Mouse (Mus musculus) frontal cortex, adult (tissue): ENCODE data around the gene Ltc4s.

Experiments used
- ATAC-seq: cut with Nextera tagmentation; 2 replicates; pipeline ENCODE4 v1.9.2; 2017; ENCODE audit warnings: mild to moderate bottlenecking, moderate library complexity, mixed read lengths; ENCODE audit not compliant: low TSS enrichment

Ltc4s gene

DNA sequence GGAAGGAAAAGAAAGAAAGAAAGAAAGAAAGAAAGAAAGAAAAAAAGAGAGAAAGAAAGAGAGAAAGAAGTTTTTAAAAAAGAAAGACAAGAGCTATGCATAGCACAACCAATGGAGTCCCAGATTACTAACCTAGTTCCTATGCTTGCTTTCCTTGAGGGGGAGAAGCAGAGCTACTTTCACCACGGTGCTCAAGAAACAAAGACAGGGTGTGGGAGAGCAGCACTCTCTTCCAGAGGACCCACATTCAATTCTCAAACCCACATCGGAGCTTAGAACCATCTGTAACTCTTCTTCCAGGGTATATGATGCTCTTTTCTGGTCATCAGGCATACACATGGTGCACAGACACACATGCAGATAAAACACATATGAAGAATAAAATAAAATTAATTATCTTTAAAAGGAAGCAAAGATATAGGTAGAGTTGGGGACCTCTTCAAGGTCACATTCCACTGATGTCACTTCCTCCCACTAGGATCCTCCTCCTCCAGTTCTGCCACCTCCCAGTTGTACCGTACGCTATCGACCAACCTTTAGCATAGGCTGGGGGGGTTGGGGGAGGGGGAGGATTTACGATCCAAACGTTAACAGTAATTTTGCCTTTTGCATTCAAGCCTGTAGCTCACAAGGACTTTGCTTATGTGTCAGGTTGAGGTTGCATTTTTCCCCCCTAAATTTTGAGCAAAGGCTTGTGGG is 10.2 kb upstream of the Ltc4s start:
- ATAC-seq = peak; percentile 66

DNA sequence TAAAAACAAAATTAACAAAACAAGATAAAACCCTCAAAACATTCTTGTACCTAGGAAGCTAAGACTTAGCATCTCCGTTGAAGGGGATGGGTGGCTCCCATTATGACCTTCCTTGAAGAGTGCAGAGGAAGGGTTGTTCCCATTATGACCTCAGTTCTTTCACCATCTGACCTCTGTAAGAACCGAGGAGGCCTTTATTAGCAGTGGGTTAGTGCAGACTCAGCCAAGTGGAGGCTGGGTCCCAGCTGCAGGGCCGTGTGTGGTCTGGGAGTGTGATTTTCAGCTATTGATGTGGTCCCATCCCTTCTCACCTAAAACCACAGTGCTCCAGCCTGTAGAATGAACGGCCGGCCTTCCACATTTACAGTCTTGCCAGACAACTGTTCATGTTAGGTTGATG is 6.9 kb upstream of the Ltc4s start:
- ATAC-seq = no peak

DNA sequence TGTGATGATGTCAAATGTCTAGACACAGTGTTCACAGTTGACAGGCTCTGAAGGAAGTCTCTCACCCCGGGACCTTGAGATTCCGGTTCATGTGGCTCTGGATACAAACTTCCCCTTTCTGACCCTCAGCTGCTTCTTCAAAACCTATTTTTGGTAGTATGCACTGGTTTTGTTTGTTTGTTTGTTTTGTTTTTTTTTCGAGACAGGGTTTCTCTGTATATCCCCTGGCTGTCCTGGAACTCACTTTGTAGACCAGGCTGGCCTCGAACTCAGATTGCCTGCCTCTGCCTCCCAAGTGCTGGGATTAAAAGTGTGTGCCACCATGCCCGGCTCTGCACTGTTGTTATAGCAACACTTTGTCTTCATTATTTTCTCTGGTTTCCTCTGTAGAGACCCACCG is 5.5 kb upstream of the Ltc4s start:
- no peak for ATAC-seq

DNA sequence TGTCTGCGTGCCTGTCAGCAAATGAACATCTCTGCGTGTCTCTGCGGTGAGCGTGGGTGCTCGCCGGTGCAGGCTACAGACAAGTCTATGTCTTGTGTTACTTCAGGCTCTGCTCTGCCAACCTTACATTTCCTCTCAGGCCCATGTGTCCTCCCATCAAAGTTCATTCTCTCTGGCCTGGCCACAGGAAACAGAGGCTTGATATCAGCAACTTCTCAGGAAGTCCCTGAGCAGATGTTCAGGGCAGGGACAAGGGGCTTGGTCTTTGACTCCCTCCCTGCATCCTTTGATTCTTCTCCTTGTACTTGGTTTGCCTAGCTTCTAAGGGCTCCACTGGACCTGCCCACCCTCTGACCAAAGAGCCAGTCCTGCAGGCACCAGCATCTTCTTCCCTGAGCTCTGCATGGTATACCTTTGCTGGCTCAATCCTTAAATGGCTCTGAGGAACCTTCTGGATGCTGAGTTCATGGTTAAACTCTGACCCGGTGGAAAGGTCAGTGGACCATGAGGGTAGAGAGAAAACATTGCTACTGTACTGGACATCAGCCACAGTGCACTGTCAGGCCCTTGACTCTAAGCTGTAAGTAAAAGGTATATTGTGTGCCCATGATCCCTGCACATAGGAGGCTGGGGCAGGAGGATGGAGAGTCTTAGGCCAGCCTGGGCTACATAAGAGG is 2.0 kb upstream of the Ltc4s start:
- no peak for ATAC-seq

DNA sequence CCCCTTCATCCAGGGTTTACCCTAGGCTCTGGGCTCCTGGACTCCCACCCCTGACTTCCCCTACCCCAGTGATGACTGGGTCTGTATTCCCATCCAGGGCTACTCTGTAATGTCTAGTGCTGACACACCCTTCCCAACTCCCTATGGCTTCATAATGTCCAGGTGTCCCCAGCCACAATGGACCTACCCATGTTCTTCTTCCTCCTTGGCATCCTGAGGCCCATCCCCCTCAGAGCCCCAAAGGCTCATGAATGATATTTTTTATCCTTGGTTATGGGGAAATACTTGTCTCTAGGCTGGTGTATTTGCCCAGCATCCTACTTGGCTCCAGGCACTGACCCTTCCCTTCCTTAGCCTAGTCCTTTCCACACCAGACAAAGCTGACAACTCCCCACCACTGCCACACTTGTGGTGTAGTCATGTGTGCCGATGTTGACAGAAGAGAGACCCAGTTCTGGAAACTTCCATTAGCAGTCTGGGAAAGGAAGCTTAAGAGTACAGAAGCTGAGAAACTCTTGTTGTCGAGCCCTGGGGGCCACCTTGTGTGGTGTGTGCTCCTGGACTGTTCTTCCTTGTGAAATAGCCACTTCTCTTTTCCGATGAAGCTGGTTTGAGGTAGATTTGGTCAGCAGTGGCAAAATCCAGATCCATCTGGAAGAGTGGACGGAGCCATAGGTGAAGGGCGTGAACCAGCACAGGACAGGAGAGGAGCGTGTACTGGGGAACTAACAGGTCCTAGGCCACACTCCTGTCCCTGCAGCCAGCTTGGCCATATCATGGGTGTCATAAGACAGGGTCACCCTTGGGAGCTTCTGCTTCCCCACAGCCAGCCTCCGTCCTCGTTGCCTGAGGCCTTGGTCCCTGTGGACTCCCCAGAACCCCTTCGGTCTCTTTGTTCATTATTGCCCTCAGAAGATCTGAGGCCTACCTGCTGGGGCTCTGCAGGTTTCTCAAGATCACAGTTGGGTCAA is 690 bp upstream of the Ltc4s start:
- no peak for ATAC-seq

DNA sequence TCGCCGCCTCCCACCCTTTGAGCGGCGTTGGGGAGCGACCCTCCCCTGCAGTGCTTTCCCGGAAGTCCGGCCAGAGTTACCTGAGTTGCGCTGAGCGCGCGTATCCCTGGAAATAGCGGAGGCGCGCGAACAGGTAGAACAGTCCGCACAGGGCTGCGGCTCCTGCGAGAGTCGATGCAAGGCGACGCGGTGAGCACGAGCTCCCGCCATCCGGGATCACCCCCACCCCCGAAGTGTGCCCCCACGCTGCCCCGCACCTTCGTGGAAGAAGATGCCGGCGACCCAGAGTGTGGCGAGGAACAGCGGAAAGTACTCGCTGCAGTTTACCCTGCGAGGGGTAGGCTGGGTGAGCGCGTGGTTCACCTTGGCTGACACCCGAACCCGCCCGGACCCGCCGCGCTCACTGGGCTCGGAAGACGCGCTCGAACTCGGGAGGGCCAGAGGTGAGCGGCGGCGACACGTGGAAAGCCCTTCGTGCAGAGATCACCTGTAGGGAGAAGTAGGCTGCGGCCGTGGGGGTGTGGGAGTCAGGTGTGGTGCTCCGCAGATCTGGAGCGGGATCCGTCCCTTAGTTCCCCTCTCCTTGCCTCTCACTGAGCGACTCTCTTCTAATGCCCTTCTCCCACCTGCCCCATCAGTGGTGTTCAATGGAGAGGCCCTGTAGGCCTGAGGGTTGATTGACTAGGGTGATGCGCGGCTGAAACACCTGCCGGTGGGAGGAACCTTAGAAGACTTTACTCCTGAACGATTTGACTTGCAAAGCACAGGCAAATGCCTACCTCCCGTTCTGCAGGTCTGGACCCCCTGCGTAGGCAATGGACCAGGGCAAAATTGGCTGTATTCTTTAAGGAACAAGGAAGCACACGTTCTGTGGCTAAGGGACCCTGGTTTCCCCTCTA is 1.2 kb downstream of the Ltc4s start:
- no peak for ATAC-seq

DNA sequence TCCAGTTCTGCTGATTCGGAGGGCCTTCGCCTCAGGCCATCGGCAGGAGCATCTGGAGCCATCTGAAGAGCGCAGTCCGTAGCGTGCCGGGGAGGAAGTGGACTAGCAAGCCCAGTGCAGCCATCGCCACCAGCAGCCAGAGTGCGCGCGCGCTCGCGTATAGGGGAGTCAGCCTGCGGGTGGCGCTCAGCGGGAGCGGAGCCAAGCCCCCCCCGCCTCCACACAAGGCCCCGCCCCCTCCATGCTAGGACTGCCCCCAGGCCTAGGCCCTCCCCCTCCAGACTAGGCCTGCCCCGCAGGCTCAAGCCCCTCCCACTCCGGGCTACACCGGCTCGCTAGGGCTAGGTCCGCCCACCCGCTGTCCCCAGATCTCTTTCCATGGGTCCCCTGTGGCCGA is 1.9 kb downstream of the Ltc4s start:
- ATAC-seq = peak; percentile 53

DNA sequence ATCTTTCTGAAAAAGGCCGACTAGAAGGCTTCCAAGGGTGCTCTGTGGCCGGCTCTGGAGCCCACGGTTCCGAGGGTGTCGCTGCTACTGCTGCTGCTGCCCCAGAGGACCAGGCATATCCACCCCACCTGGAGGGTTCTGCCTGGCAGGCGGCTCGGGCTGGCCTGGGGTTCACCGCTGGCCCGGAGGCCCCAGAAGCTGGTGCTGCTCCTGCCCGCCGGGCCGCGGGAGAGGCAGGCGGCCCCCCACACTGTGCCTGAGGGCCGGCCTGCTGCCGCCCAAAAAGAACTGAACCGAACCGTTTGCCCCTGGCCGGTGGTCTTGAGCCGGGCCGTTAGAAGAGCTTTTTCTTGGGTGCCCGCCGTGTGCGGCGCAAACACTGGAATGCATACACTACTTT is 3.8 kb downstream of the Ltc4s start:
- no peak for ATAC-seq

DNA sequence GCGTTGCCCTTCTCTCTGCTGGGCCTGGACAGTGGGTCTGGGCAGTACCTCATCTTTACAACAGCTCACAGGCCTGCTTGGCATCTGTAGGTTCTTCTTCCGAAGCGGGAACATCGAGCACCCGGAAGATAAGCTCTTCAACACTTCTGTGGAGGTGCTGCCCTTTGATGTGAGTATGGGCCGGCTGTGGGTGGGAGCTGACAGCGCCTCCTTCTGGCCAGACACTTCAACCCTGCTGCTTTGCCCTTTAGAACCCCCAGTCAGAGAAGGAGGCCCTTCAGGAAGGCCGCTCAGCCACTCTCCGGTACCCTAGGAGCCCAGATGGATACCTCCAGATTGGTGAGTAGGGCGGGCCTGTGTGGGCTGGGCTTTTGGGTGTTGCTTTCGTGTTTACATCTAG is 4.4 kb downstream of the Ltc4s start:
- ATAC-seq = no peak

DNA sequence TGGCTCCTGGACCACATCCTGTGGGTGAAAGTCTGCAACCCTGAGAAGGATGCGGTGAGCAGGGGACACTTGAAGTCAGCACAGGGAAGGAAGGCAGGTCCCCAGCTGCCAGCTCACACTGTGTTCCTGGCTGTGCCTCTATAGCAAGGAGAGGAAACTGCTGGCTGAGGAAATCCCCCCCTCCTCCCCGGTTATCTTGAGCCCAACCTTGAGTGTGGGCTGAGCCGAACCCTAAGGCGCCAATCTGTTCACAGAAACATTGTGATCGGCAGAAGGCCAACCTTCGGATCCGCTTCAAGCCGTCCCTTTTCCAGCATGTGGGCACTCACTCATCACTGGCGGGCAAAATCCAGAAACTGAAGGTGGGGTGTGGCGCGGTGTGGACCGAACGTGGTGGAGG is 5.4 kb downstream of the Ltc4s start:
- peak; percentile 47 for ATAC-seq

DNA sequence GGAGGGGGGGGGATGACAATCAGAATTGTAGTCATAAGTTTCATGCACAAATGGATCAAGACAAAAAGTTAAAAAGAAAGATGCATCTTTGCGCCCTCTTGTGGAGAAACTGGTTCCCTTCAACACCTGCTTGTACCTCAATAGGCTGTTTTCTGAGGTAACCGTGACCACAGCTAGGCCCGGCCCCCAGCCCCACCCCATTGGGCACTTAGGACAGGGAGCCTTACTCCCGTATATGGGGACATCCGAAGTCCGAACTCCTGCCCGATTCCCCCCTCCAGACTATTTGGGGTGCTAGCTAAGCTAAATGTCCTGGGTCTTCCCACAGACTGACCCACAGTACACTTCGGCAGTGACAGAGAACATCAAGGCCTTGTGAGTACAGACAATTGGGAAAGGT is 7.0 kb downstream of the Ltc4s start:
- no peak for ATAC-seq

DNA sequence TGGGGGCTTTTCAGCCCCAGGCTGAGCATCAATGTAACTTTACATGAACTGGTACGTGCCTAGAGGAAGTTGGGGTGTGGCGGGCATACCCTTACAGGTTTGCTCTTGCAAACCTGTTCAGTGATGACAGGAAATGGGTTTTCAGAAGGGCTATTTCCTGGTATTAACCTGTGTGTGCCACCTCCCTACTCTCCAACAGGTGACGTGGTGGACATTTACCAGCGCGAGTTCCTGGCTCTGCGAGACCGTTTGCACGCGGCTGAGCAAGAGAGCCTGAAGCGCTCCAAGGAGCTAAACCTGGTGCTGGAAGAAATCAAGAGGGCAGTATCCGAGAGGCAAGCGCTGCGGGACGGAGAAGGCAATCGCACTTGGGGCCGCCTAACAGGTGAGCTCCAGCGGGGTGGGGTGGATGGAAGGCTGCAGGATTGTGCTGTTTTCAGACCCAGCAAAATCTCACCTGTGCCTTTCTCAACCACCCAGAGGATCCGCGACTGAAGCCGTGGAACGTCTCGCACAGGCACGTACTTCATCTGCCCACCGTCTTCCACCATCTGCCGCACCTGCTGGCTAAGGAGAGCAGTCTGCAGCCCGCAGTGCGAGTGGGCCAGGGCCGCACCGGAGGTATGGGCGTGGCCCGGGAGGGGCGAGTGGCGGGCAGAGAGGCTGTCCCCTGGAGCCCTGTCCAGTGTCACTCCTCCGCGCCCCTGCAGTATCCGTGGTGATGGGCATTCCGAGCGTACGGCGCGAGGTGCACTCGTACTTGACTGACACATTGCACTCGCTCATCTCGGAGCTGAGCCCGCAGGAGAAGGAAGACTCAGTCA is 7.7 kb downstream of the Ltc4s start:
- ATAC-seq = no peak

DNA sequence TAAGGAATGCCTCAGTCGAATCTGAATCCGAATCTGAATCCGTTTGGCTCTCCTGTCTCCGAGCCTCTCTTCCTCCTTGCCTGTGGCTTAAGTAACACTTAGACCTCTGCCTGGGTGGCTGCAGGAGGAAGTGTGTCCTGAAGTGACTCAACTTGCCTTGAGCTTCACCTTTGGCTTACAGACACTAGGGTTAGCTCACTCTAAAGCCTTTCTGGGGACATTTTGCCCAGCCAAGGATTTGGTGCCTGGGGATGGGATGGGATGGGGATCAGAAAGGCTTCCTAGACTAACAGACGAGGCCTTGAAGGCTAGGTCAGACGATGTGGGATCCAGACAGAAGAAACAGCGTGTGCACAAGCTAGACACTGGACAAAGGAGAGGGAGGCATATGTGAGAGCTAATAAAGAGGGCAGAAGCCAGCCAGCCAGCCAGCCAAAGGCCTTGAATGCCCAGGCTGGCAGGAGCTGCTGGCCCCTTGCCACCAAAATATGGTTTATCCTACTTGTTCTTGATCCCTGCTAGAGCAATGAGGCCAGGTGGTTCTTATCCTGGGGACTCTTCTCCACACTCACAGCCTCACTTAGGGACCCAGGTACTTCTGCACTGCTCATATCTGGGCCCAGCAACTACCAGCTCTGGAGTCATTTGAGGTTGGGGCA is 9.0 kb downstream of the Ltc4s start:
- no peak for ATAC-seq

DNA sequence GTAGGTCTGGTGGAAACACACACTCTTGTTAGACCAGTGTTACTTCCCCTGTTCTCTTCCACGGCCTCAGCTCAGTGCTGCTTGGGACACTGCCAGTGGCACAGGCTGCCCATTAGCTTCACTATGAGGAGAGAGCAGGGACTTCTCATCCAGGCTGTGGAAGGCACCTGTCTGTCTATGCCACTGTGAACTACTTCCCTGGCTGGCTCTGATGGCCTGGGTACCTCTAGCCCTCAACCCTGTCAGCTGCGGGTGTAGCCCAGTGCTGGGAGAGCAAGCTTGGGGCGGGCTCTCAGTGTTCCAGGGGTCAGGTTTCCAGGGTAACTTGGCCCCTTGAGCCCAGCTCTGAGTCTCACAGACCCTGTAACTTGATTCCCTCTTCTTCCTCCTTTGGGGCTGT is 9.6 kb downstream of the Ltc4s start:
- ATAC-seq = no peak

DNA sequence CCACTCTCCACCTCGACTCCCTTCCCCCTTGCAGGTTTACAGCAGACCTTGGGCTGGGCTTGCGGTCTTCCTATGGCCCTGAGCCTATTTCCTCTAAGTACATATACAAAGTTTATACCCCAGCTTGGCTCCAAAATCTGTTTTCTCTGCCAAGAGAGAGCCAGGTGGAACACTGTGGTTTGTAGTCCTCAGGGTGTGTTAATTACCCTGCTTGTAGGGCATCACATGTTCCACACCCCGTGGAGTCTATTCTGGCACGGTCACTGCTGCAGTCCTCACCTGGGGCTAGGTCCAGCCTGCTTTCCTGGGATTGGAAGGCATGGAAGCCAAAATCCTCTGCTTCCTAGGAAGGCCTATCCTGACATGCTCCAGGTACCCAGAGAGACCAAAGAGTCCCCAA is 10.7 kb downstream of the Ltc4s start:
- no peak for ATAC-seq

DNA sequence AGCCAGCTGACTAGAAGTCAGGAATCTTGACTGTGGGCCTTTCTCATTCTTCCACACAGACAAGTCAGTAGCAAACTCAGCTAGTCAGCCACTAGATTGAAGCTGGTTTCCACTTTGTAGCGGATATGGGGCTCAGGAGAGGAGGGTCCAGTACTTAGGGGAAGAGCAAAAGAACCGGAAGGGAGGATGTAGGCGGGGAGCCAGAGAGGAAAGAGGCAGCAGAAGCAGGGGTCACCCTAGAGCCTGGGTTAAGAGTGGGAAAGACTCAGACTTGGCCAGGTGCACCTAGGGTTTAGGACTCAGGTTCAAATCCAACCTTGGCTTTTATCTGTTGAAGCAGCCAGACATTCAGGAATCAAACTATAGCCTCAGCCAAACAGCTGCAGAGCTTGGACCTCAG is 11.2 kb downstream of the Ltc4s start:
- no peak for ATAC-seq

DNA sequence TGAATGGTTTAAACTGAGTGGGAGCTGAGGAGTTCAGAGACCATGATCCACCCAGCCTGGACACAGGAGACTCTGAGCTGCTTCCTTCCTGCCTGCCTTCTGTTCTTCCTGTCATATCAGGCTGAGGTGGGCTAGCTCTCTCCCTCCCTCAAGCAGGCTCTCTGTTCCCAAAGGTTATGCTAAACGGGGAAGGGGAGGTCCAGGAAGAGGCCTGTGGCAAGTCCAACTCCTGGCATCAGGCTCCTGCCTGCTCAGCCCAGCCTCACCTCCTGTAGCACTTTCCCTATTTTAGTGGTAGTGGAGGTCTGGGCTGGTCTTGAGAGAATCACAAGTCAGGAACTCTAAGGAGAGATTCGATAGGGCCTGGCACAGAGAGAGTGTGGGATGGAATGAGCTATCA is 12.0 kb downstream of the Ltc4s start:
- no peak for ATAC-seq

DNA sequence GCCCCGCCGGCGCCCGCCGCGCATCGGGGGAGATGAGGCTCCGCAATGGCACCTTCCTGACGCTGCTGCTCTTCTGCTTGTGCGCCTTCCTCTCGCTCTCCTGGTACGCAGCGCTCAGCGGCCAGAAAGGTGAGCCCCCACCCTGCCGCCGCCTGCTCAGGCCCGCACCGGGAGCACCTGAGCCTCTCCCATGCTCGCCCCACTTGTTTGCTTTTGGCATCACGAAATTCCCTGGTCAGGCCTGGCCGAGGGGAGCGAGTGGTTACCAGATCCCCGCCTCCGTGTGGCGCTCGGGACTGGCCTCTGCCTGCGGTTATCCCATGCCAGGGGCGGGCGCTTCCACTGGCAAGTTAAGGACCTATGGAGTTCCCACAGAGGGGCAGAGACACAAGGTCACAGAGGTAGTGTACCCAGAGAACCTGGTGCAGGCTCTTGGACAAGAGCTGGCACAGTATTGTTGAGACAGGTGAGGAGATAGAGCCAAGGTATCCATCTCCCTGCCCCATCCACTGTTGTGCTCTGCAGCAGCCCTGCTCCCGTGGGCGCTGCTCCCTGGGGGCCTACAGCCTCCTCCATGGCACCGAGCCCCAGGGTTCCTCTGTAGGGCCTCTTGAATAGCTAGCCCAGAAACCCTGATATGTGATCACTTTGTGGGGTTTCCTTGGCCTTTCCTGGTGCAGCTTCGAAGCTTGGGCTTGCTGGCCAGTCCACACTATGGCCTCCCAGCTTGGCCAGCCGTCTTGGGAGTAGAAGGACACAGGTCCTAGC is 12.6 kb downstream of the Ltc4s start:
- no peak for ATAC-seq
